Mouse (Mus musculus): ENCODE results near the gene Nrg3. TPM values are rescaled to one million over a fixed set of nuclear protein-coding genes. Genes with fewer than 3 reads are reported as not detected.

Nrg3 gene
- 5.5 TPM in 2 replicates for polyA plus RNA-seq (2016; fragmentation: Nextera tagmentation; extraction: Ambion mirVana)

- Histone ChIP-seq H3K27ac (peak within 1 kb of the TSS; percentile 76), H3K27me3 (replicated peaks) (peaks cover 42% of the 10 kb centered on the region), H3K4me1 (peaks cover 6% of the 10 kb centered on the region), H3K4me3 (peak within 1 kb of the TSS; percentile 64), H3K9ac (peak within 1 kb of the TSS; percentile 72), H3K9me3 (no peaks in the 10 kb centered on the region), H3K36me3 (no peaks in the 10 kb centered on the region), H3K4me2 (replicated peaks) (peak within 1 kb of the TSS; percentile 83)
- under 1% methylated on average over 95 of the region's 121 CpGs for WGBS
- peak; percentile 82 for ATAC-seq (ENCODE audit: low FRiP score, low read depth)
Measured at GRCm38 (mm10) chr14:39472790-39473761, at the start of gene Nrg3. Gene Nrg3 (minus strand): TSS chr14:39473088.

- 90% methylated on average over 1 of the region's 1 CpGs for WGBS
- H3K9me3 ChIP-seq, result no peaks in the 10 kb centered on the region
- ATAC-seq (ENCODE audit: low FRiP score, low read depth), result no peak
Measured at GRCm38 (mm10) chr14:39508956-39509355, 36.1 kb upstream of the Nrg3 start.

GRCm38 (mm10) chr14:39473771-39474211 lies 903 bp upstream of the Nrg3 start:
- H3K36me3 ChIP-seq, result no peaks in the 10 kb centered on the region
- peak; percentile 38 for ATAC-seq (ENCODE audit: low FRiP score, low read depth)
- peak overlapping the region; percentile 72 for H3K9ac ChIP-seq
- H3K4me1 ChIP-seq, result peaks cover 6% of the 10 kb centered on the region
- under 1% methylated on average over 27 of the region's 27 CpGs for WGBS
- H3K4me3 ChIP-seq, result peak overlapping the region; percentile 64
- 0 out of 2 replicates have a peak overlapping the region, but pooled peaks have one; percentile 76 for H3K27ac ChIP-seq
- no peaks in the 10 kb centered on the region for H3K9me3 ChIP-seq
- peaks cover 42% of the 10 kb centered on the region for H3K27me3 ChIP-seq (replicated peaks)
- peak overlapping the region; percentile 83 for H3K4me2 ChIP-seq (replicated peaks)

More at GRCm38 (mm10) chr14:39508956-39509355, 36.1 kb upstream of the Nrg3 start:
- H3K27me3 ChIP-seq (replicated peaks), result no peaks in the 10 kb centered on the region
- no peak overlapping the region for H3K4me3 ChIP-seq
- no peak overlapping the region for H3K4me2 ChIP-seq (replicated peaks)
- no peak overlapping the region for H3K9ac ChIP-seq
- H3K27ac ChIP-seq, result no peak overlapping the region
- no peaks in the 10 kb centered on the region for H3K36me3 ChIP-seq
- no peaks in the 10 kb centered on the region for H3K4me1 ChIP-seq

GRCm38 (mm10) chr14:39472146-39472751 lies 639 bp downstream of the Nrg3 start:
- Histone ChIP-seq H3K9ac (peak overlapping the region; percentile 72), H3K27me3 (replicated peaks) (peaks cover 42% of the 10 kb centered on the region), H3K4me2 (replicated peaks) (peak overlapping the region; percentile 83), H3K4me3 (peak overlapping the region; percentile 64), H3K27ac (peak overlapping the region; percentile 76; the same call in 1 of the 2 replicates), H3K9me3 (no peaks in the 10 kb centered on the region), H3K4me1 (peaks cover 6% of the 10 kb centered on the region), H3K36me3 (no peaks in the 10 kb centered on the region)
- WGBS, result 1% methylated on average over 51 of the region's 56 CpGs
- ATAC-seq (ENCODE audit: low FRiP score, low read depth), result peak; percentile 38

GRCm38 (mm10) chr14:39471236-39471981 lies 1.5 kb downstream of the Nrg3 start:
- Histone ChIP-seq H3K27me3 (replicated peaks) (peaks cover 42% of the 10 kb centered on the region), H3K36me3 (no peaks in the 10 kb centered on the region), H3K4me3 (peak overlapping the region; percentile 64), H3K9ac (peak overlapping the region; percentile 72), H3K9me3 (no peaks in the 10 kb centered on the region), H3K4me1 (peaks cover 6% of the 10 kb centered on the region), H3K4me2 (replicated peaks) (peak overlapping the region; percentile 83), H3K27ac (no peak overlapping the region)
- WGBS, result 4% methylated on average over 12 of the region's 12 CpGs
- ATAC-seq (ENCODE audit: low FRiP score, low read depth), result no peak; the same call in 1 of the 2 replicates

GRCm38 (mm10) chr14:39445501-39445900 lies 27.4 kb downstream of the Nrg3 start:
- H3K4me3 ChIP-seq, result no peak overlapping the region
- H3K27me3 ChIP-seq (replicated peaks), result no peaks in the 10 kb centered on the region
- no peak overlapping the region for H3K9ac ChIP-seq
- no peaks in the 10 kb centered on the region for H3K4me1 ChIP-seq
- ATAC-seq (ENCODE audit: low FRiP score, low read depth), result no peak
- H3K4me2 ChIP-seq (replicated peaks), result no peak overlapping the region
- H3K36me3 ChIP-seq, result no peaks in the 10 kb centered on the region
- no peaks in the 10 kb centered on the region for H3K9me3 ChIP-seq
- WGBS, result 76% methylated on average over 1 of the region's 1 CpGs
- H3K27ac ChIP-seq, result no peak overlapping the region

- WGBS, result 92% methylated on average over 5 of the region's 5 CpGs
- no peaks in the 10 kb centered on the region for H3K4me1 ChIP-seq
- ATAC-seq (ENCODE audit: low FRiP score, low read depth), result no peak
Measured at GRCm38 (mm10) chr14:39428503-39428902, 44.4 kb downstream of the Nrg3 start.

GRCm38 (mm10) chr14:39421874-39422273 lies 51.0 kb downstream of the Nrg3 start:
- Histone ChIP-seq H3K9me3 (no peaks in the 10 kb centered on the region), H3K4me3 (no peak overlapping the region), H3K4me2 (replicated peaks) (no peak overlapping the region), H3K9ac (no peak overlapping the region), H3K27me3 (replicated peaks) (no peaks in the 10 kb centered on the region), H3K36me3 (no peaks in the 10 kb centered on the region), H3K4me1 (no peaks in the 10 kb centered on the region), H3K27ac (no peak overlapping the region)
- no peak for ATAC-seq (ENCODE audit: low FRiP score, low read depth)
- WGBS, result 50% methylated on average over 1 of the region's 1 CpGs

More at GRCm38 (mm10) chr14:39428503-39428902, 44.4 kb downstream of the Nrg3 start:
- Histone ChIP-seq H3K4me3 (no peak overlapping the region), H3K9me3 (no peaks in the 10 kb centered on the region), H3K27me3 (replicated peaks) (no peaks in the 10 kb centered on the region), H3K36me3 (no peaks in the 10 kb centered on the region), H3K4me2 (replicated peaks) (no peak overlapping the region), H3K27ac (no peak overlapping the region), H3K9ac (no peak overlapping the region)

GRCm38 (mm10) chr14:39413270-39413669 lies 59.6 kb downstream of the Nrg3 start:
- no peaks in the 10 kb centered on the region for H3K27me3 ChIP-seq (replicated peaks)
- no peak for ATAC-seq (ENCODE audit: low FRiP score, low read depth)
- no peak overlapping the region for H3K27ac ChIP-seq
- WGBS, result 33% methylated on average over 9 of the region's 9 CpGs
- no peak overlapping the region for H3K9ac ChIP-seq
- no peak overlapping the region for H3K4me2 ChIP-seq (replicated peaks)
- no peak overlapping the region for H3K4me3 ChIP-seq
- no peaks in the 10 kb centered on the region for H3K4me1 ChIP-seq
- H3K36me3 ChIP-seq, result no peaks in the 10 kb centered on the region
- H3K9me3 ChIP-seq, result no peaks in the 10 kb centered on the region

- no peak overlapping the region for H3K27ac ChIP-seq
- no peak for ATAC-seq (ENCODE audit: low FRiP score, low read depth)
- no peak overlapping the region for H3K9ac ChIP-seq
- H3K4me3 ChIP-seq, result no peak overlapping the region
- no peaks in the 10 kb centered on the region for H3K36me3 ChIP-seq
- H3K4me1 ChIP-seq, result no peaks in the 10 kb centered on the region
- H3K27me3 ChIP-seq (replicated peaks), result no peaks in the 10 kb centered on the region
- no peak overlapping the region for H3K4me2 ChIP-seq (replicated peaks)
- H3K9me3 ChIP-seq, result no peaks in the 10 kb centered on the region
Measured at GRCm38 (mm10) chr14:39386845-39387244, 86.0 kb downstream of the Nrg3 start.

- no peak for ATAC-seq (ENCODE audit: low FRiP score, low read depth)
- Histone ChIP-seq H3K4me1 (no peaks in the 10 kb centered on the region), H3K4me3 (no peak overlapping the region), H3K27me3 (replicated peaks) (no peaks in the 10 kb centered on the region), H3K27ac (no peak overlapping the region), H3K9me3 (no peaks in the 10 kb centered on the region), H3K36me3 (no peaks in the 10 kb centered on the region), H3K4me2 (replicated peaks) (no peak overlapping the region), H3K9ac (no peak overlapping the region)
Measured at GRCm38 (mm10) chr14:39381321-39381720, 91.6 kb downstream of the Nrg3 start.

GRCm38 (mm10) chr14:39373220-39373619 lies 99.7 kb downstream of the Nrg3 start:
- Histone ChIP-seq H3K27me3 (replicated peaks) (no peaks in the 10 kb centered on the region), H3K9me3 (no peaks in the 10 kb centered on the region), H3K4me3 (no peak overlapping the region), H3K9ac (no peak overlapping the region), H3K36me3 (no peaks in the 10 kb centered on the region), H3K4me2 (replicated peaks) (no peak overlapping the region), H3K4me1 (no peaks in the 10 kb centered on the region), H3K27ac (no peak overlapping the region)
- no peak for ATAC-seq (ENCODE audit: low FRiP score, low read depth)
- WGBS, result 85% methylated on average over 1 of the region's 1 CpGs

Data from neural tube, embryonic 12.5 days (tissue).